Mouse (Mus musculus) lung, postnatal 0 days (tissue): Measurements from ENCODE around the gene Nphs1.

Experiments used
- CTCF ChIP-seq: IDR thresholded peaks from 2 replicates; pipeline ENCODE4 v1.5.1; 2016; ENCODE audit warnings: antibody characterized with exemption, mild to moderate bottlenecking
- EP300 ChIP-seq: IDR thresholded peaks from 2 replicates; pipeline ENCODE4 v1.6.1; 2016; ENCODE audit warnings: antibody characterized with exemption, mild to moderate bottlenecking, control low read depth

GRCm38 (mm10) chr7:30422560-30422959 is 35.6 kb upstream of the Nphs1 start:
- no peak for TF ChIP-seq CTCF
- no peak for TF ChIP-seq EP300
